Mouse (Mus musculus): ENCODE data around the gene Unk.

The Unk gene

GRCm38 (mm10) chr11:116029086-116029865, 846 bp upstream of the Unk start:
- DNase-seq (ENCODE audit: low read depth, low spot score): no peak

GRCm38 (mm10) chr11:116030898-116031845, 1.1 kb downstream of the Unk start:
- DNase-seq (ENCODE audit: low read depth, low spot score): no peak

DNA sequence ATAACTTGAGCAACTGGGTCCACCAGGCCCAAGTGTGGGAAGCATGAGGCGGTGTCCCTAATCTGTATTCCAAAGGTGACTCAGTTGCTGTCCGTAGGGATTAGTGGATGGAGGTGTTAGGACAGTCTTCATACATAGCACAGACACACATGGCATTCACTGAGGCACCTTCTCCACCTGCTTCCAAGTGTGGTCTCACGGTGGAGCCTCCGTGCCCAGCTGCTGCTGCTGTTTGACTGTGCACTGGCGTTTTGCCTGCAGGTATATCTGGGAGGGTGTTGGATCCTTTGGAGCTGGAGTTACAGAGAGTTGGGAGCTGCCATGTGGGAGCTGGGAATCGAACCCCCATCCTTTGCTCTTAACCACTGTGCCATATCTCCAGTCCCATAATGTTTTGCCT, 4.5 kb downstream of the Unk start:
- no peak for DNase-seq (ENCODE audit: low read depth, low spot score)

DNA sequence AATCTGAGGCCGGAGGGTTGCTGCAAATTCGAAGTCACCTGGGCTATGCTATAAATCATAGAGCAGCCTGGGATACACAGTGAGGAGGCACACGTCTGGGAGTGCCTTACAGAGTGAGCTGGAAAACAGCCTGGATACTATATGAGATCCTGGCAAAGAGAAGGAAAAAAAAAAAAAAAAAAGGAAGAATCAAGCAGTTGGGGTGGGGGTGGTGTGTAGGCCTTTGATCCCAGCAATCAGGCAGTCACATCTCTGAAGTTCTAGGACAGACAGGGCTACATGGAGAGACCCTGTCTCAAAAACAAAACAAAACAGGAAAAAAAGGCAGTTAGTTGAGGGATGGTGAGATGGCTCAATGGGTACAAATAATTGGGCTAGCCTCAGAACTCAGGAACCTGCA, 6.5 kb downstream of the Unk start:
- no peak for DNase-seq (ENCODE audit: low read depth, low spot score)

- DNase-seq (ENCODE audit: low read depth, low spot score): no peak
Measured at GRCm38 (mm10) chr11:116037826-116038225, 7.7 kb downstream of the Unk start.

DNA sequence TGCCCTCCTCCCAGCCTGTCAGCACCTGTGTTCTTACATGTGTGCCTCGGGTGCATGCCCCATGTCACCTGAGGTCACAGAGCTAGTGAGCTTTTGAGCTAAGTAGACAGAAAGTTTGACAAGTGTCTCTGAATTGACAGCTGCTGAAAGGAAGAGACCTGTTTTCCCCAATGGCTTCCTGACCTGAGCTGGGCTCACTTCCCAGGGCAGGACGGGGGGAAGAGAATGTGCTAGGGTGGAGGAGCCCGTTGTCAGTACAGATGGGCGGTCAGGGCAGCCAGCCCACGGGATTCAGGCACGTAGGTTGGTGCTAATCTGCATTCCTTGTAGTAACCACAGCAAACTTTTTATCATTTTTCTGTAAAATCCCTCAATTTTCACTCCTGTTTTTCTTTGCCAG, 10.5 kb downstream of the Unk start:
- no peak for DNase-seq (ENCODE audit: low read depth, low spot score)

DNA sequence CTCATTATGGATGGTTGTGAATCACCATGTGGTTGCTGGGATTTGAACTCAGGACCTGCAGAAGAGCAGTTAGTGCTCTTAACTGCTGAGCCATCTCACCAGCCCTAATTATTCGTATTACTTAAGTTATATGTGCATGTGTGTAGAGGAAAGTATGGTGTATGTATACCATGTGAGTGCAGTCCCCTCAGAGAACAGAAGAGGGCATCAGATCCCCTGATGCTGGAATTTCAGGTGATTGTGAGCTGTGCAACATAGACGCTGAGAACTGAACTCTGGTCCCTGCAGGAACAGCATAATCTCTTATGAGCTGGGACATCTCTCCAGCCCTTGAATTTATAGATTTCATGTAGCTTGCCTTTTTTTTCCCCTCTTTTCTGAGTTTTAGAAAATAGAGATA, 11.7 kb downstream of the Unk start:
- no peak for DNase-seq (ENCODE audit: low read depth, low spot score)

DNA sequence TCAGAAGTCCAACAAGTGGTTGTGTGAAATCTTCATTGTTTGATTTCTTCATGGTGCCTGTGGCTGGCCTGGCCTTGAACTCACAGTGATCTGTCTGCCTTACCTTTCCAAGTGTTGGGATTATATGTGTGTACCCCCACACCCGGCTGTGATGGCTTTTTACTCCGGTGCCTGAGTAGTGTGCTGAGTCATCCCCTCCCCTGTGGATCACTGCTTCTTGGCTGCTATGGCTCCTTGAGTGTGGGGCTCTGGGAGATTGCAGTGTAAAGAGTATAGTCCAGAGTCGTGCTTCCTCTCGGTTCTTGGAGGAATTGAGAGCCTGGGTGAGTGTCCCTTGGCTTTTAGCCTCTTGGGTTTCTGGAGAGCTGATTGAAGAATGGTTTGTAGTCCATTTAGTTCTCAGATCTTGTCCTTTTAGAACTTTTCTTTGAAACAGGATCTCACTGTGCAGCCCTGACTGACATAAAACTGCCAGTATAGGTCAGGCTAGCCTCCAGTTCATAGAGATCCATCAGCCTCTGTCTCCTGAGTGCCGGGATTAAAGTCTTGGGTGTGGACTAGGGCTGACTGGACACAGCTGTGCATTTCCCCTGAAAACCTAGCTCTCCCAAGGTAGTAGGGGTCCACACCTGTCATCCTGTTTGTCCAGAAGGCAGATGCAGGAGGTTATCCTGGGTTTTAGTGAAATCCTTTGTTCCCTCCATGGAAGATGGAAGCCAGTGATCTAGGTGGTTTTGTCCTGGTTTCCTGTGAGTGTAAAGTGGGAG, 12.4 kb downstream of the Unk start:
- no peak for DNase-seq (ENCODE audit: low read depth, low spot score)

DNA sequence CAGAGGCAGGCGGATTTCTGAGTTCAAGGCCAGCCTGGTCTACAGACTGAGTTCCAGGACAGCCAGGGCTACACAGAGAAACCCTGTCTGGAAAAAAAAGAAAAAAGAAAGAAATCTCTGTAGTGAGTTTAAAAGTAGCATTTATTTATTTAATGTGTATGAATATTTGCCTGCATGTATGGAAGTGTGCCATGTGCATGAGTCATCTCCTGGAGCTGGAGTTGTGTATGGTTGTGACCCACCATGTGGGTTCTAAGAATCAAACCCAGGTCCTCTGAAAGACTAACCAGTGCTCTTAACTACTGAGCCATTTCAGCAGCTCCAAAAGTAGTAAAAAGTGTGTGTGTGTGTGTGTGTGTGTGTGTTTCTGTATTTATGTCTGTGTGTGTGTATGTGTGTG, 13.2 kb downstream of the Unk start:
- DNase-seq (ENCODE audit: low read depth, low spot score): no peak

DNA sequence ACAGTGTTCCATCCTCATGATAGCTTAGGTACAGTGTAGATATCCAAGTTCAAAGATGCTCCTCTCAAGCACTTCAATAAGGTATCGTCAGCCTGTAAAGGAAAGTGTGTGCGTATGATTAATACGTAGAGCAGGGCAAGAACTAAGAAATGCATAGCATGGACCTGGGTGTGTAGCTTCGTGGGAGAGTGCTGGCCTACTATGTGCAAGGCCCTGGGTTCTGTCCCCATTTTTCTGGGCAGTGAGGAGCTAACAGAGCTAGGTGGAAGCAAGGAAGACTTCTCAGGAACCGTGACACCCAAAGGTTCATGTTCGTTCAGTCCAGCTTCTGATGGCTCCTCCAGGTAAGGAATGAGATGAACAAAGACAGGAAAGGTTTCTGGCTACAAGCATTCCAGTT, 15.1 kb downstream of the Unk start:
- no peak for DNase-seq (ENCODE audit: low read depth, low spot score)

DNA sequence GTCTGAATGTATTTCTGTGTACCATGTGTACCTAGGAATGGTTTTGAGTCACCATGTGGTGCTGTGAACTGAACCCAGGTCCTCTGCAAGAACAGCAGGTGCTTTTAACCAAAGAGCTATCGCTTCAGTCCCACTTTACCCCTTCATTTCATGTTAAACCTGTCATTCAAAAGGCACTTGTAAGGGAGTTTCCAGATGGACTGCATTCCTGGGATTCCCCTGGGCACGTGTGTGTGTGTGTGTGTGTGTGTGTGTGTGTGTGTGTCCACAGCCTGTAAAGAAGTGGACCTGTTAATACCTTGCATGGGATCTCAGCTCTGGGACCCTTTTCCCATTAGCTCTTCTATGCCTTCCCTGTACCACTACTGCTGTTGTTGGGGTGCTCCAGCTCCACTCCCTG, 19.5 kb downstream of the Unk start:
- DNase-seq (ENCODE audit: low read depth, low spot score): no peak

GRCm38 (mm10) chr11:116050196-116050595, 20.1 kb downstream of the Unk start:
- DNase-seq (ENCODE audit: low read depth, low spot score): no peak

GRCm38 (mm10) chr11:116053510-116054229, 23.5 kb downstream of the Unk start:
- no peak for DNase-seq (ENCODE audit: low read depth, low spot score)

DNA sequence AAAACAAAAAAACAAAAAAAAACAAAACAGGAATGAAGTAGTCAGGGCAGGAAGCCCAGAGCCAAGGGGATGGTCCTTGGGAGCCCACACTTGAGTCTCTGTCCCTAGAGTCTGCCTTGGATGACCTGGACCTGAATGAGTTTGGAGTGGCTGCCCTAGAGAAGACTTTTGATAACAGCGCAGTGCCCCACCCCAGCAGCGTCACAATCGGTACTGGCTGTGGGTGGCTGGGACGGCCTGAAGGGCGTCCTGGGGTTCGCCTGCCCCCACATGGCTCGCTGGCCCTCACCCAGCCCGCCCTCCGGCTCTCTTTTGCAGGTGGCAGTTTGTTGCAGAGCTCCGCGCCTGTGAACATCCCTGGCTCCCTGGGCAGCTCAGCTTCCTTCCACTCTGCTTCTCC, 25.8 kb downstream of the Unk start:
- DNase-seq (ENCODE audit: low read depth, low spot score): no peak

GRCm38 (mm10) chr11:116057237-116057881, 27.2 kb downstream of the Unk start:
- DNase-seq (ENCODE audit: low read depth, low spot score): no peak

GRCm38 (mm10) chr11:116058022-116058614, 28.0 kb downstream of the Unk start:
- DNase-seq (ENCODE audit: low read depth, low spot score): no peak

- DNase-seq (ENCODE audit: low read depth, low spot score): no peak
Measured at GRCm38 (mm10) chr11:116058868-116059690, 29.0 kb downstream of the Unk start.

GRCm38 (mm10) chr11:116059691-116060025, 29.5 kb downstream of the Unk start:
- no peak for DNase-seq (ENCODE audit: low read depth, low spot score)

- DNase-seq (ENCODE audit: low read depth, low spot score): no peak
Measured at GRCm38 (mm10) chr11:116060596-116060995, 30.5 kb downstream of the Unk start.
